Mouse (Mus musculus) gastrocnemius, postnatal 4 days (tissue): Measurements from ENCODE around the gene Zfp575. TPM values are rescaled to one million over a fixed set of nuclear protein-coding genes. Genes with fewer than 3 reads are reported as not detected.

Experiments used
- DNase-seq, 2 experiments: peaks; one replicate each; pipeline ENCODE4 v3.0.0; 2021 to 2022; ENCODE audit warnings: low spot score in 2 of 2, mixed read lengths in 2 of 2
- total RNA-seq, 2 experiments: library from RNA; stranded (reverse); gene quantifications; 2 replicates each; pipeline ENCODE4 v1.2.3; 2021

The Zfp575 gene
- total RNA-seq, 2 experiments from 2014 or later: 1.5 to 1.9 TPM

GRCm38 (mm10) chr7:24606046-24606445, 18.6 kb upstream of the Zfp575 start:
- DNase-seq: no peak

GRCm38 (mm10) chr7:24605561-24605960, 18.1 kb upstream of the Zfp575 start:
- no peak for DNase-seq

- peak; percentile 95 to 98 for DNase-seq
Observed at GRCm38 (mm10) chr7:24600941-24601597, 13.6 kb upstream of the Zfp575 start.

GRCm38 (mm10) chr7:24599211-24600067, 12.0 kb upstream of the Zfp575 start:
- DNase-seq: no peak

GRCm38 (mm10) chr7:24598121-24598520, 10.7 kb upstream of the Zfp575 start:
- DNase-seq: no peak

GRCm38 (mm10) chr7:24595464-24595863, 8.0 kb upstream of the Zfp575 start:
- no peak for DNase-seq

- DNase-seq: no peak
Observed at GRCm38 (mm10) chr7:24594309-24594803, 6.9 kb upstream of the Zfp575 start.

GRCm38 (mm10) chr7:24593621-24594308, 6.3 kb upstream of the Zfp575 start:
- peak in 1 of 2 experiments; percentile 68 for DNase-seq

GRCm38 (mm10) chr7:24592781-24593180, 5.3 kb upstream of the Zfp575 start:
- DNase-seq: no peak

- DNase-seq: no peak
Observed at GRCm38 (mm10) chr7:24592163-24592562, 4.7 kb upstream of the Zfp575 start.

- DNase-seq: no peak
Observed at GRCm38 (mm10) chr7:24591735-24592134, 4.3 kb upstream of the Zfp575 start.

- DNase-seq: no peak
Observed at GRCm38 (mm10) chr7:24588336-24588735, 895 bp upstream of the Zfp575 start.

GRCm38 (mm10) chr7:24586828-24587227, 613 bp downstream of the Zfp575 start:
- DNase-seq: peak in 1 of 2 experiments; percentile 34

GRCm38 (mm10) chr7:24585995-24586394, 1.4 kb downstream of the Zfp575 start:
- no peak for DNase-seq

GRCm38 (mm10) chr7:24584876-24585275, 2.6 kb downstream of the Zfp575 start:
- DNase-seq: no peak

- DNase-seq: no peak
Observed at GRCm38 (mm10) chr7:24577811-24578210, 9.6 kb downstream of the Zfp575 start.

GRCm38 (mm10) chr7:24574224-24574796, 13.1 kb downstream of the Zfp575 start:
- DNase-seq: no peak

GRCm38 (mm10) chr7:24572455-24572854, 15.0 kb downstream of the Zfp575 start:
- no peak for DNase-seq

- no peak for DNase-seq
Observed at GRCm38 (mm10) chr7:24571071-24571470, 16.4 kb downstream of the Zfp575 start.

GRCm38 (mm10) chr7:24568512-24568911, 18.9 kb downstream of the Zfp575 start:
- DNase-seq: no peak

- no peak for DNase-seq
Observed at GRCm38 (mm10) chr7:24566206-24566605, 21.2 kb downstream of the Zfp575 start.
